Mouse (Mus musculus) heart, adult 2 months (tissue): ENCODE results near the gene Zdhhc15. TPM values are rescaled to one million over a fixed set of nuclear protein-coding genes. Genes with fewer than 3 reads are reported as not detected.
"Not testable (repeated sequence)": the region's sequence is repeated elsewhere in the genome, so short reads cannot be mapped to it uniquely, and the experiment has no call there.

Experiments
- DNase-seq, 2 experiments: peaks; one replicate each; pipeline ENCODE4 v3.0.0; 2021
- H3K27ac ChIP-seq: fragments of 200-600 bp; 2 replicates; pipeline ENCODE4 v1.8.1; 2022
- H3K27me3 ChIP-seq: fragments of 200-500 bp; 2 replicates; pipeline ENCODE4 v1.6.1; 2012; ENCODE audit warnings: mild to moderate bottlenecking, low read length, inconsistent platforms, mixed read lengths; ENCODE audit not compliant: control insufficient read depth, insufficient read depth
- H3K36me3 ChIP-seq: fragments of 200-500 bp; 2 replicates; pipeline ENCODE4 v1.6.1; 2012; ENCODE audit warnings: low read length, inconsistent platforms; ENCODE audit not compliant: control insufficient read depth, insufficient read depth
- H3K4me1 ChIP-seq: fragments of 200-500 bp; 2 replicates; pipeline ENCODE4 v1.6.1; 2011; ENCODE audit warnings: low read length; ENCODE audit not compliant: control insufficient read depth, insufficient read depth
- H3K4me3 ChIP-seq: fragments of 200-600 bp; 2 replicates; pipeline ENCODE4 v1.8.1; 2022
- H3K79me2 ChIP-seq: fragments of 200-500 bp; replicated peaks from 2 replicates; pipeline ENCODE4 v1.6.1; 2012; ENCODE audit warnings: mild to moderate bottlenecking, inconsistent platforms, low read length, moderate library complexity, mixed read lengths; ENCODE audit not compliant: control insufficient read depth, insufficient read depth
- H3K9ac ChIP-seq: fragments of 200-500 bp; 2 replicates; pipeline ENCODE4 v1.6.1; 2012; ENCODE audit warnings: low read depth, mild to moderate bottlenecking, control low read depth, inconsistent platforms, low read length, mixed read lengths
- CTCF ChIP-seq: fragments of 200-600 bp; IDR thresholded peaks from 2 replicates; pipeline ENCODE4 v1.8.1; 2022; ENCODE audit warnings: antibody characterized with exemption, mild to moderate bottlenecking, moderate library complexity
- EP300 ChIP-seq: fragments of 200-500 bp; IDR thresholded peaks from 2 replicates; pipeline ENCODE4 v1.6.1; 2011; ENCODE audit warnings: low read depth, low read length, control low read depth; ENCODE audit not compliant: insufficient read depth
- POLR2A ChIP-seq: fragments of 200-500 bp; IDR thresholded peaks from 2 replicates; pipeline ENCODE4 v1.6.1; 2011; ENCODE audit warnings: mild to moderate bottlenecking, low read depth, low read length, control low read depth; ENCODE audit not compliant: insufficient read depth
- WGBS: fragments of 180-500 bp; shearing (Covaris S2); methylation state at CpG from one replicate; pipeline ENCODE4 v1.1.7; 2018; 5-methylcytosine and 5-hydroxymethylcytosine counted together
- intact Hi-C: fragments of 180-260 bp; cut with DNase I; formaldehyde crosslinking; loops from one replicate; pipeline ENCODE4 v1.15.1; 2025
- long read RNA-seq: library from polyadenylated mRNA; stranded (forward); transcript quantifications from one replicate; pipeline ENCODE4 v2.0.0, GENCODE M21; 2021
- polyA plus RNA-seq: library from polyadenylated mRNA; depleted of rRNA; stranded (reverse); fragments of >200 nt; gene quantifications from 2 replicates; pipeline ENCODE4 v1.2.3, GENCODE M21; 2012; rRNA removed
- total RNA-seq, 2 experiments: library from RNA; stranded (reverse); gene quantifications; 2 replicates each; pipeline ENCODE4 v1.2.3; 2021

Gene Zdhhc15
- total RNA-seq (under 1 TPM; 0.34 to 0.43 TPM), polyA plus RNA-seq (0.27 and 0.61 TPM in 2 replicates)
- long read RNA-seq, result 0 reads

GRCm38 (mm10) chrX:104670757-104671549 is at the start of gene Zdhhc15:
Gene Zdhhc15 (minus strand): TSS chrX:104671064.
- Histone ChIP-seq H3K36me3 (no peaks in the 10 kb centered on the region), H3K27me3 (no peaks in the 10 kb centered on the region), H3K4me3 (peak within 1 kb of the TSS; percentile 49), H3K27ac (no peak within 1 kb of the TSS), H3K79me2 (no peaks in the 10 kb centered on the region), H3K9ac (peak within 1 kb of the TSS; percentile 67), H3K4me1 (no peaks in the 10 kb centered on the region)
- intact Hi-C loops, result no loop called here
- no peak for TF ChIP-seq POLR2A
- no peak for TF ChIP-seq EP300
- TF ChIP-seq CTCF, result no peak
- WGBS, result 15% methylated on average over 30 of the region's 31 CpGs
- DNase-seq, result peak; percentile 36 to 63

DNA sequence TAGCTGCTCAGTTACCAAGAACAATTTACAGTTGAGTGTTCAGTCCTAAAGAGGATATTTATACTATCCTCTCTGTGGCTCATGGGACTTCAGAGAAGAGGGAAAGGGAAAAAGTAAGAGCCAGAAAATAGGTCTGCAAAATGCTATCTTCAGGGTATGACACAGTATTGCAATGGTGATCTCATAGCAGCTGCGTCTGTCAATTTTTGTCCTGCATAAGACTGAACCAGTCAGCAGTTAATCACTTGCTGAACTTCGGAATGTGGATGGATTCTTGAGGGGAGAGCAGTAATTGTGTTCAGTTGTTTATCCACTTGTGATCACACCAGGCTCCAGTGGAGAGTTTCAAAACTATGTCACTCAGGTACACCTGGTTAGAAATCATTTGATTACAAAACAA is 37.1 kb upstream of the Zdhhc15 start:
- 67% methylated on average over 2 of the region's 2 CpGs for WGBS
- no peak overlapping the region for H3K4me3 ChIP-seq
- H3K79me2 ChIP-seq, result no peaks in the 10 kb centered on the region
- DNase-seq, result no peak
- TF ChIP-seq POLR2A (no peak), EP300 (no peak), CTCF (no peak)
- H3K36me3 ChIP-seq, result no peaks in the 10 kb centered on the region
- H3K27me3 ChIP-seq, result no peaks in the 10 kb centered on the region
- intact Hi-C loops, result no loop called here
- no peak overlapping the region for H3K9ac ChIP-seq
- H3K27ac ChIP-seq, result no peak overlapping the region
- H3K4me1 ChIP-seq, result no peaks in the 10 kb centered on the region

GRCm38 (mm10) chrX:104669850-104670756 is 761 bp downstream of the Zdhhc15 start:
- H3K4me3 ChIP-seq, result peak overlapping the region; percentile 49
- H3K36me3 ChIP-seq, result no peaks in the 10 kb centered on the region
- no peaks in the 10 kb centered on the region for H3K27me3 ChIP-seq
- no peak overlapping the region for H3K27ac ChIP-seq
- DNase-seq, result no peak
- peak overlapping the region; percentile 67 for H3K9ac ChIP-seq
- 26% methylated on average over 19 of the region's 19 CpGs for WGBS
- no peaks in the 10 kb centered on the region for H3K4me1 ChIP-seq
- intact Hi-C loops, result no loop called here
- no peaks in the 10 kb centered on the region for H3K79me2 ChIP-seq
- TF ChIP-seq EP300 (no peak), POLR2A (no peak), CTCF (no peak)

DNA sequence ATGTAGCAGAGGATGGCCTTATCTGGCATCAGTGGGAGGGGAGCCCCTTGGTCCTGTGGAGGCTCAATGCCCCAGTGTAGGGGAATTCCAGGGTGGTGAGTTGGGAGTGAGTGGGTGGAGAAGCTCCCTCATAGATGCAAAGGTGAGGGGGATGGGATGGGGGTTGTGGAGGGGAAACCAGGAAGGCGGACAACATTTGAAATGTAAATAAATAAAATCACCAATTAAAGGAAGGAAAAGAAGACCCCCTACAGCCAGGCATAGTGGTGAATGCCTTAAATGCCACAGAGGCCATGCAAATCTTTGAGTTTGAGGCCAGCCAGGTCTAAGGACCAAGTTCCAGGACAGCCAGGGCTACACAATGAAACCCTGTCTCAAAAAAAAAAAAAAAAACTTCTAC is 13.9 kb downstream of the Zdhhc15 start:
- H3K79me2 ChIP-seq, result no peaks in the 10 kb centered on the region
- no peak for DNase-seq
- no peak for TF ChIP-seq CTCF
- no peak for TF ChIP-seq EP300
- no peak for TF ChIP-seq POLR2A
- H3K27me3 ChIP-seq, result no peaks in the 10 kb centered on the region
- H3K9ac ChIP-seq, result no peak overlapping the region
- intact Hi-C loops, result no loop called here
- H3K36me3 ChIP-seq, result no peaks in the 10 kb centered on the region
- no peaks in the 10 kb centered on the region for H3K4me1 ChIP-seq
- H3K4me3 ChIP-seq, result no peak overlapping the region
- 80% methylated on average over 1 of the region's 1 CpGs for WGBS
- no peak overlapping the region for H3K27ac ChIP-seq

- WGBS, result 85% methylated on average over 10 of the region's 10 CpGs
- Histone ChIP-seq H3K27me3 (no peaks in the 10 kb centered on the region), H3K4me3 (no peak overlapping the region), H3K79me2 (no peaks in the 10 kb centered on the region), H3K36me3 (no peaks in the 10 kb centered on the region), H3K27ac (no peak overlapping the region), H3K9ac (no peak overlapping the region), H3K4me1 (no peaks in the 10 kb centered on the region)
- intact Hi-C loops, result no loop called here
- TF ChIP-seq CTCF, result no peak
- TF ChIP-seq EP300, result no peak
- TF ChIP-seq POLR2A, result no peak
- DNase-seq, result no peak
These were observed 58.3 kb downstream of the Zdhhc15 start for GRCm38 (mm10) chrX:104612531-104612930.

- DNase-seq, H3K27ac ChIP-seq, H3K9ac ChIP-seq, H3K4me1 ChIP-seq, H3K4me3 ChIP-seq, intact Hi-C loops, H3K79me2 ChIP-seq, H3K27me3 ChIP-seq, H3K36me3 ChIP-seq: not testable (repeated sequence)
- WGBS, result no CpG with 5 or more reads among the region's 7 CpGs
These were observed 67.0 kb downstream of the Zdhhc15 start for GRCm38 (mm10) chrX:104603738-104604430.

- H3K36me3 ChIP-seq, DNase-seq, intact Hi-C loops, H3K27me3 ChIP-seq, H3K79me2 ChIP-seq, H3K4me1 ChIP-seq, H3K9ac ChIP-seq, H3K27ac ChIP-seq, H3K4me3 ChIP-seq: not testable (repeated sequence)
- WGBS, result 83% methylated on average over 8 of the region's 13 CpGs
These were observed 68.5 kb downstream of the Zdhhc15 start for GRCm38 (mm10) chrX:104602168-104602859.
